Mouse (Mus musculus) CH12.LX (cell line): ENCODE measurements around the gene Cnih3.

Experiments
- BHLHE40 ChIP-seq: IDR thresholded peaks from 2 replicates; pipeline ENCODE4 v1.6.1; 2011; ENCODE audit warnings: mild to moderate bottlenecking, low read depth, low read length, improper control_type of control experiment
- CHD2 ChIP-seq: IDR thresholded peaks from 2 replicates; pipeline ENCODE4 v1.6.1; 2011; ENCODE audit warnings: low read length, improper control_type of control experiment
- CTCF ChIP-seq, 2 experiments: IDR thresholded peaks in 1 of 2; conservative IDR thresholded peaks in 1 of 2; 2 replicates each; pipeline ENCODE4 v1.5.1; 2011 to 2012; ENCODE audit warnings: low read depth in 2 of 2, low read length in 2 of 2, improper control_type of control experiment in 1 of 2, inconsistent platforms in 1 of 2, mild to moderate bottlenecking in 1 of 2, moderate library complexity in 1 of 2
- E2F4 ChIP-seq: IDR thresholded peaks from 2 replicates; pipeline ENCODE4 v1.6.1; 2011; ENCODE audit warnings: low read depth, low read length, improper control_type of control experiment; ENCODE audit not compliant: insufficient replicate concordance
- ELF1 ChIP-seq: IDR thresholded peaks from 2 replicates; pipeline ENCODE4 v1.6.1; 2014; ENCODE audit warnings: low read depth, mild to moderate bottlenecking, inconsistent platforms, low read length, improper control_type of control experiment
- GABPA ChIP-seq: IDR thresholded peaks from 2 replicates; pipeline ENCODE4 v1.6.1; 2012; ENCODE audit warnings: low read depth, low read length, improper control_type of control experiment, inconsistent platforms; ENCODE audit not compliant: insufficient replicate concordance
- IRF4 ChIP-seq: IDR thresholded peaks from 2 replicates; pipeline ENCODE4 v1.6.1; 2014; ENCODE audit warnings: low read depth, mild to moderate bottlenecking, inconsistent platforms, low read length, improper control_type of control experiment
- JUND ChIP-seq: conservative IDR thresholded peaks from 2 replicates; pipeline ENCODE4 v1.6.1; 2011; ENCODE audit warnings: low read depth, low read length, improper control_type of control experiment
- NRF1 ChIP-seq: IDR thresholded peaks from 2 replicates; pipeline ENCODE4 v1.6.1; 2014; ENCODE audit warnings: low read depth, mild to moderate bottlenecking, inconsistent platforms, low read length, improper control_type of control experiment, moderate library complexity
- POLR2A ChIP-seq: IDR thresholded peaks from 2 replicates; pipeline ENCODE4 v1.6.1; 2011; ENCODE audit warnings: low read depth, mild to moderate bottlenecking, improper control_type of control experiment, low read length
- USF1 ChIP-seq: IDR thresholded peaks from 2 replicates; pipeline ENCODE4 v1.6.1; 2014; ENCODE audit warnings: low read depth, mild to moderate bottlenecking, inconsistent platforms, low read length, improper control_type of control experiment
- USF2 ChIP-seq: conservative IDR thresholded peaks from 2 replicates; pipeline ENCODE4 v1.6.1; 2011; ENCODE audit warnings: low read depth, low read length, improper control_type of control experiment
- ZMIZ1 ChIP-seq: IDR thresholded peaks from 2 replicates; pipeline ENCODE4 v1.6.1; 2012; ENCODE audit warnings: low read depth, mild to moderate bottlenecking, inconsistent platforms, low read length, improper control_type of control experiment
- ZNF384 ChIP-seq: IDR thresholded peaks from 2 replicates; pipeline ENCODE4 v1.6.1; 2012; ENCODE audit warnings: low read depth, low read length, improper control_type of control experiment, inconsistent platforms

DNA sequence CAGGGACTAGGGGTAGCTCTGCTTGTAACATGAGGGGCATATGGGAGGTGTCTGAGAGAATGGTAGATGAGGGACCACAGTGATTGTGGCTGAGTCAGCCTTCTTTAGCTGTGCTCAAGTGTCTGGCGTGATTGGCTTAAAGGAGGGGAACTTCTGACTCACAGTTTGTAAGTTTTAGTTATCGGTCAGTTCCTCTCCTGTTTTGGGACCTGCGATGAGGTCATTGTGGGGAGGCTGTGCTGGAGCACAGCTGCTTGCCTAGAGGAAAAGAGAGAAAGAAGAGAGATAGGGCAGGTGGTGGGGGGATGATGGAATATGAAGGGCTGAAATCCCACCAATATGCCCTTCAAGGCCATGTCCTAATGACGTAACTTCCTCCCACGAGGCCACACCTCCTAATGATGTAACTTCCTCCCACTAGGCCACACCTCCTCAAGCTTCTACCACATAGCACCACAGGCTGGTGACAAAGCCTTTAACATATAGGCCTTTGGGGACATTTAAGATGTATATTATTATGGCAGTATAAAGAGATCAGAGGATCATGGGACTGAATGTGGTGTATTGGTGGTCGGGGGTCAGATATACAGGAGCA lies 42.9 kb downstream of the Cnih3 start:
- no peak for TF ChIP-seq CTCF (conservative IDR thresholded peaks at IDR 0.05 in 1 of 2, IDR thresholded peaks at IDR 0.05 in 1 of 2; ENCODE audit: low read depth in 2 of 2, low read length in 2 of 2)
- TF ChIP-seq ELF1: no peak
- TF ChIP-seq ZMIZ1: no peak
- no peak for TF ChIP-seq ZNF384
- no peak for TF ChIP-seq IRF4
- TF ChIP-seq BHLHE40: no peak
- no peak for TF ChIP-seq USF1
- no peak for TF ChIP-seq CHD2
- no peak for TF ChIP-seq USF2
- TF ChIP-seq JUND: peak; percentile 67
- no peak for TF ChIP-seq GABPA
- no peak for TF ChIP-seq E2F4
- no peak for TF ChIP-seq NRF1
- TF ChIP-seq POLR2A: peak; percentile 39; the same call in 1 of the 2 replicates
